Mouse (Mus musculus): Measurements from ENCODE around the gene N4bp2l2. TPM values are rescaled to one million over a fixed set of nuclear protein-coding genes. Genes with fewer than 3 reads are reported as not detected.

The N4bp2l2 gene
- polyA plus RNA-seq, 1 experiment, result 16.1 TPM

DNA sequence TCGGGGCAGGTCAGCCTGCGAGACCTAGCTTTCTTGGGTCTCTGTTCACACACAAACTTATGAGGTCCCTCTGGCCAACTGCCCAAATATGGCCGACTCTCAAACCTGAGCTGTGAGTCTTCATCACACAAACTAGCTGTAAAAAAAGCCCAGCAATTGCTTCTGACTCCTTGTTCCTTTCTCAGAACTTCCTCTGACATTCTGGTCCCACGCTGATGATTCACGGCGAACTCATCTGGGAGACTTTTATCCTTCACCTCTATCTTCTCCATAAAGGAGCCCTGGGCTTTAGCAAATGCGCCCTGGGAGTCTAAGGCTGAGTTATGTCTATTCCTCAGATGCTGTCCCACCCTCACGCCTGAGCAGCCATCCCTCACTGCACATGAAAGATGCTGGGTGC is 58.4 kb downstream of the N4bp2l2 start:
- no peak overlapping the region for H3K4me3 ChIP-seq (ENCODE audit: insufficient read depth, poor library complexity, severe bottlenecking)
- H3K79me2 ChIP-seq (ENCODE audit: control insufficient read depth, insufficient read depth), result no peaks in the 10 kb centered on the region
- H3K27me3 ChIP-seq (ENCODE audit: control insufficient read depth, insufficient read depth, insufficient read length), result no peaks in the 10 kb centered on the region
- no peaks in the 10 kb centered on the region for H3K79me3 ChIP-seq (ENCODE audit: low read depth)
- TF ChIP-seq FOSL1 (IDR thresholded peaks at IDR 0.05; ENCODE audit: insufficient read depth, low read length, poor library complexity, severe bottlenecking) (no peak), MYOG (IDR thresholded peaks at IDR 0.05; ENCODE audit: control insufficient read depth, extremely low read depth, insufficient read length) (no peak), MYOD1 (IDR thresholded peaks at IDR 0.05; ENCODE audit: control insufficient read depth, insufficient read length, low read depth) (no peak), CEBPB (IDR thresholded peaks at IDR 0.05; ENCODE audit: low read depth) (no peak), MAX (IDR thresholded peaks at IDR 0.05) (no peak), USF1 (IDR thresholded peaks at IDR 0.05; ENCODE audit: low read depth) (no peak), CTCF (IDR thresholded peaks at IDR 0.05; ENCODE audit: control insufficient read depth, insufficient read depth, insufficient read length) (no peak)
- H3K36me3 ChIP-seq (ENCODE audit: control insufficient read depth, insufficient read depth), result no peaks in the 10 kb centered on the region
- H3ac ChIP-seq (ENCODE audit: control insufficient read depth, insufficient read length, low read depth), result no peak overlapping the region

DNA sequence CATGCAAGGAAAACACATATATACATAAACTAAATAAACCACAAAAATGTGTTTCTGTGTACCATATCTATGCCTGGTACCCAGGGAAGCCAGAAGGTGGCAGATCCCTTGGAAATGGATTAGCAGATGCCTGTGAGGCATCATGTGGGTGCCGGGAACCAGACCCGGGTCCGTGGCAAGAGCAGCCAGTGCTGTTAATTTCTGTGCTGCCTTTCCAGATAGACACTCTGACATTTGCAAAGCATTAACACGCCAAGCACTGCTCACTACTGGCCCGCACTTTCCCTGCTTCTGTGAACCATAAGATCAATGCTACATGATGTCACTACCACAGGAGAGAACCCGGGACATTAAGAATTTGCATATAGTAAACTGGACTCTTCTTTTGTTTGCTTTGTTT is 59.9 kb downstream of the N4bp2l2 start:
- no peaks in the 10 kb centered on the region for H3K79me2 ChIP-seq (ENCODE audit: control insufficient read depth, insufficient read depth)
- H3K27me3 ChIP-seq (ENCODE audit: control insufficient read depth, insufficient read depth, insufficient read length), result no peaks in the 10 kb centered on the region
- H3K4me3 ChIP-seq (ENCODE audit: insufficient read depth, poor library complexity, severe bottlenecking), result no peak overlapping the region
- no peak for TF ChIP-seq CEBPB (IDR thresholded peaks at IDR 0.05; ENCODE audit: low read depth)
- TF ChIP-seq USF1 (IDR thresholded peaks at IDR 0.05; ENCODE audit: low read depth), result no peak
- no peak for TF ChIP-seq FOSL1 (IDR thresholded peaks at IDR 0.05; ENCODE audit: insufficient read depth, low read length, poor library complexity, severe bottlenecking)
- no peak for TF ChIP-seq MAX (IDR thresholded peaks at IDR 0.05)
- no peak for TF ChIP-seq CTCF (IDR thresholded peaks at IDR 0.05; ENCODE audit: control insufficient read depth, insufficient read depth, insufficient read length)
- no peak for TF ChIP-seq MYOG (IDR thresholded peaks at IDR 0.05; ENCODE audit: control insufficient read depth, extremely low read depth, insufficient read length)
- no peak for TF ChIP-seq MYOD1 (IDR thresholded peaks at IDR 0.05; ENCODE audit: control insufficient read depth, insufficient read length, low read depth)
- no peak overlapping the region for H3ac ChIP-seq (ENCODE audit: control insufficient read depth, insufficient read length, low read depth)
- no peaks in the 10 kb centered on the region for H3K79me3 ChIP-seq (ENCODE audit: low read depth)
- H3K36me3 ChIP-seq (ENCODE audit: control insufficient read depth, insufficient read depth), result no peaks in the 10 kb centered on the region

DNA sequence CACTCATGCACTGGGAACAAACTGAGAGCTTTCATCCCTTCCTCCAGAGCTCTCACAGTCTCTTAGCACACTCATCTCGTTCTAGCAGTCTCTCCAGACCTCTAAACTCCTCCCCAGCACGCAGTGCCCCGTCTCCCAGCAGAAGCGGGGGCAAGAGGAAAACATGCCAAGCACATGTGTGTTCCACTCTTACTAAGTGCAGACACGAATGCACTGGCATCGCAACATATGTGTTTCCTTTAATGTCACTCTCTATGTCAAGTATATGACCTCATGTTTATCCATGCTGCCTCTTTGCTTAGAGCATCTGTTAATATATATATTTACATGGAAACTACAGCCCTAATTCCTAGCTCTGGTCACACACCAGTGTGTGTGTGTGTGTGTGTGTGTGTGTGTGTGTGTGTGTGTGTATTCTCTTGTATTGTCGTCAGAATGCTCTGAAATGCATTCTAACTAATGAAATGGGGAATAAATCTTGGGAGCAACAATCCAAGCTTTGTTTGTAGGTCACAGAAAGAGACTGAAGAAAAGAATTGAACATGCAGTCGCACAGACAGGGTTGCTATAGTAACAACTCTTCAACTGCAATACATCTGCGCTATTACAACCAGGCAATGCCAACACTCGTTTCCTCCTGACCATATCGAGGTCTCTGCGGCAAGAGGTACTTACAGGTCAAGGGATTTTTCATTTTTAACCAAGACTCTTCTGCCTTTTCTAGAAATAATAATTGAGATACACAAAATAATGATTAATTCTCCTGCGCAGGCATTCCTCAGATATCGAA is 64.3 kb downstream of the N4bp2l2 start:
- TF ChIP-seq MYOD1 (IDR thresholded peaks at IDR 0.05; ENCODE audit: control insufficient read depth, insufficient read length, low read depth) (no peak), CTCF (IDR thresholded peaks at IDR 0.05; ENCODE audit: control insufficient read depth, insufficient read depth, insufficient read length) (no peak), USF1 (IDR thresholded peaks at IDR 0.05; ENCODE audit: low read depth) (no peak), MAX (IDR thresholded peaks at IDR 0.05) (no peak), CEBPB (IDR thresholded peaks at IDR 0.05; ENCODE audit: low read depth) (no peak), MYOG (IDR thresholded peaks at IDR 0.05; ENCODE audit: control insufficient read depth, extremely low read depth, insufficient read length) (no peak), FOSL1 (IDR thresholded peaks at IDR 0.05; ENCODE audit: insufficient read depth, low read length, poor library complexity, severe bottlenecking) (no peak)
- no peaks in the 10 kb centered on the region for H3K36me3 ChIP-seq (ENCODE audit: control insufficient read depth, insufficient read depth)
- no peak overlapping the region for H3K4me3 ChIP-seq (ENCODE audit: insufficient read depth, poor library complexity, severe bottlenecking)
- no peaks in the 10 kb centered on the region for H3K79me3 ChIP-seq (ENCODE audit: low read depth)
- no peak overlapping the region for H3ac ChIP-seq (ENCODE audit: control insufficient read depth, insufficient read length, low read depth)
- no peaks in the 10 kb centered on the region for H3K79me2 ChIP-seq (ENCODE audit: control insufficient read depth, insufficient read depth)
- no peaks in the 10 kb centered on the region for H3K27me3 ChIP-seq (ENCODE audit: control insufficient read depth, insufficient read depth, insufficient read length)

DNA sequence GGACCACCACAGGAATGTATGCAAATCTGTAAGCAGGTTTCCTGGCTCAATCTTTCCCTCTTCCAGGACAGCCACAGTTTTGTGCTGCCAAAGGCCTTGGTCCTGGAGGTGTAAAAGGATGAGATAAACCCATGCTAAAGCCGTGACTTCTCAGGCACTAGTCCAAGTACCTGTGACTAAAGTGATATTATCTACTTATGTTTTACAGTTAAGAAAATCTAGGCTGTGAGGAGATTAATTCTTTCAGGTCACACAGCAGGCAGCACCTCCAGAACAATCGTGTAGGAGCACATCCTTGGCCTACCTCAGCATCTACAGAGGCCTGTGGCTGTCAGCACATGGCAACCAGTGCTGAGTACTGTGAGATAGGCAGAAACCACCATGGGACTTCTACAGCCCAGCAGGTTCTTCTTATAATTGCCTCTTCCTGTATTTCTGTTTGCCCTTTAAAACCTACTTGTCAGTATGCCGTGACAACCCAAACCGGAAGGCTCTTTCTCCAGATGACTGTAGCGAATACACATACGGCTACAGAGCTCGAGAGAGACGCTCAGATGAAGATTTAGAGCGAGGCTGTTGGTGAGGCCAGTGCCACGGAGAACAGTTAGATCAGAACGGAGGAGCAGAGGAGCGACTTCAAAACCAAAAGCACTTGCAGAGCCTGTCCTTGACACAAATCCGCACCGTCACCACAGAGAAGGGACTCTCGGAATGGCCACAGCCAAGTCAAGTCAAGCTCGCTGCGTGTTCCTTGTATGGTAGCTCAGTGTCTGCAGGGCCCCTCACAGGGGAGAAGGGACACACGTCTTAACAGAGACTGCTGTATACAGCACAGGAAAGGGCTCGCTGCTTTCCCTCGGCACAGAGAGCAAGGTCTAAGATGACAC is 65.2 kb downstream of the N4bp2l2 start:
- no peaks in the 10 kb centered on the region for H3K79me3 ChIP-seq (ENCODE audit: low read depth)
- no peaks in the 10 kb centered on the region for H3K36me3 ChIP-seq (ENCODE audit: control insufficient read depth, insufficient read depth)
- no peak overlapping the region for H3ac ChIP-seq (ENCODE audit: control insufficient read depth, insufficient read length, low read depth)
- no peaks in the 10 kb centered on the region for H3K79me2 ChIP-seq (ENCODE audit: control insufficient read depth, insufficient read depth)
- TF ChIP-seq MYOG (IDR thresholded peaks at IDR 0.05; ENCODE audit: control insufficient read depth, extremely low read depth, insufficient read length), result no peak
- no peak for TF ChIP-seq CTCF (IDR thresholded peaks at IDR 0.05; ENCODE audit: control insufficient read depth, insufficient read depth, insufficient read length)
- no peak for TF ChIP-seq MYOD1 (IDR thresholded peaks at IDR 0.05; ENCODE audit: control insufficient read depth, insufficient read length, low read depth)
- no peak for TF ChIP-seq MAX (IDR thresholded peaks at IDR 0.05)
- H3K27me3 ChIP-seq (ENCODE audit: control insufficient read depth, insufficient read depth, insufficient read length), result no peaks in the 10 kb centered on the region
- H3K4me3 ChIP-seq (ENCODE audit: insufficient read depth, poor library complexity, severe bottlenecking), result no peak overlapping the region

DNA sequence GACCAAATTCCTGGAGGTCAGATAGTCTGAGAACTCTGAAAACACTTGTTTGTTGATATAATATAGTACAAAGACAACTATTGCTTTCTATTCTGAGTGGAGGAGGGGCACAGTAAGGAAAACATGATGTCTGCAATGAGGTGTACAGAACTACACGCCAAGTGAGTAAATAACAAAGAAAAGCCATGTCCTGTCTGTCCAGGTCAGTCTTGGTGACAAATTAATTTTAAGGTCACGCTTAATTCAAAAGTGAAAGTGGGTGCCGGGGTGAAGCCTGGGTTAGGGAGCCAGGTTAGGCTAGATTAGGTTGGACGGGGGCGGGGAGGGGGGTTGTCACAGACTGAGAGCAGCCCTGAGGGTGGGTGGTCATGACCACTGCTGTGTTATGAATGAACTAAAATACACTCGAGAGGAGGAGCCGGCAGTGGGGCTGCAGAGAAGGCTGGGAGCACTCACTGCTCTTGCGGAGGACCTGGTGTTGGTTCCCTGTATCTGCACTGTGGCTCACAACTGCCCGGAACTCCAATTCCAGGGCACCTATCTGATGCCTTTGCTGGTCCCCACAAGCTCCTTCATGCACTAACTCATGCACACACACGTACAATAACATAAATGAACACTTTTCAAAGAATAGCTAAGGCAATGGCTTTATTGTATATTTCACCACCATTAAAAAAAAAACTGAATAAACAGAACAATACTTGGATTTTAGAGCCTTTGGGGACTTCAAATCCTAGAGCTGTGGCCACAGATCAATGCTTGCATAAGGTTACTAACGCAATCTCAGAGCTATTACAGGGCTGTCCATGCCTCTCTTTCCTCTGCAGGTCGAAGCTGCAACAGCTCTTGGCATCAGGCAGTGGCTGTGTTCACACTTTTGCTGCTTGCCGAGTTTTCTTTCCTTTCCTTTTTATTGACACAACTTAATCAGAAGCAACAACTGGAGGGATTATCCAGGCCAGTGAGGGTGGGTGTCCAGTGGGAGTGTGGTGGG is 66.4 kb downstream of the N4bp2l2 start:
- no peak for TF ChIP-seq CEBPB (IDR thresholded peaks at IDR 0.05; ENCODE audit: low read depth)
- no peak for TF ChIP-seq MYOG (IDR thresholded peaks at IDR 0.05; ENCODE audit: control insufficient read depth, extremely low read depth, insufficient read length)
- no peaks in the 10 kb centered on the region for H3K27me3 ChIP-seq (ENCODE audit: control insufficient read depth, insufficient read depth, insufficient read length)
- no peaks in the 10 kb centered on the region for H3K36me3 ChIP-seq (ENCODE audit: control insufficient read depth, insufficient read depth)
- H3K79me2 ChIP-seq (ENCODE audit: control insufficient read depth, insufficient read depth), result no peaks in the 10 kb centered on the region
- no peak overlapping the region for H3ac ChIP-seq (ENCODE audit: control insufficient read depth, insufficient read length, low read depth)
- no peak overlapping the region for H3K4me3 ChIP-seq (ENCODE audit: insufficient read depth, poor library complexity, severe bottlenecking)
- H3K79me3 ChIP-seq (ENCODE audit: low read depth), result no peaks in the 10 kb centered on the region
